Mouse (Mus musculus) liver, embryonic 11.5 days (tissue): ENCODE measurements at regions not wholly inside any gene's neighbourhood (a gene's known extent, or its start where the extent isn't known, plus 50 kb on each side); places are given as distances from the start of the nearest gene placed in this dataset.

Experiments
- ATAC-seq: fragments of 200-750 bp; cut with Nextera tagmentation; replicated peaks from 2 replicates; pipeline ENCODE4 v1.8.0; 2017; ENCODE audit warnings: moderate number of reproducible peaks, mild to moderate bottlenecking, moderate TSS enrichment, moderate library complexity; ENCODE audit not compliant: low FRiP score
- DNase-seq: peaks from one replicate; pipeline ENCODE4 v3.0.0-alpha.2; 2017; ENCODE audit warnings: low spot score
- H3K27ac ChIP-seq: fragments of 300-500 bp; sonication (generic); 2 replicates; pipeline ENCODE4 v1.5.1; 2014; ENCODE audit warnings: mild to moderate bottlenecking, low read depth, low read length, control low read depth
- H3K27me3 ChIP-seq: fragments of 300-500 bp; sonication (generic); replicated peaks from 2 replicates; pipeline ENCODE4 v1.6.1; 2014; ENCODE audit warnings: low read length, mixed read lengths; ENCODE audit not compliant: control insufficient read depth, insufficient read depth
- H3K36me3 ChIP-seq: fragments of 300-500 bp; sonication (generic); 2 replicates; pipeline ENCODE4 v1.6.1; 2014; ENCODE audit warnings: mild to moderate bottlenecking, low read length, moderate library complexity, mixed read lengths; ENCODE audit not compliant: control insufficient read depth, insufficient read depth
- H3K4me1 ChIP-seq: fragments of 300-500 bp; sonication (generic); replicated peaks from 2 replicates; pipeline ENCODE4 v1.6.1; 2014; ENCODE audit warnings: low read length, mixed read lengths; ENCODE audit not compliant: control insufficient read depth, insufficient read depth
- H3K4me2 ChIP-seq: fragments of 300-500 bp; sonication (generic); 2 replicates; pipeline ENCODE4 v1.6.1; 2014; ENCODE audit warnings: mild to moderate bottlenecking, control low read depth, moderate library complexity
- H3K4me3 ChIP-seq: fragments of 300-500 bp; sonication (generic); 2 replicates; pipeline ENCODE4 v1.5.1; 2014; ENCODE audit warnings: low read depth, low read length, control low read depth
- H3K9ac ChIP-seq: fragments of 300-500 bp; sonication (generic); 2 replicates; pipeline ENCODE4 v1.6.1; 2014; ENCODE audit warnings: low read depth, low read length, control low read depth
- H3K9me3 ChIP-seq: fragments of 300-500 bp; sonication (generic); 2 replicates; pipeline ENCODE4 v1.6.1; 2016; ENCODE audit warnings: low read length, inconsistent platforms, mixed read lengths; ENCODE audit not compliant: control insufficient read depth
- WGBS: fragments of 180-500 bp; shearing (Covaris S2); extraction: QIAGEN DNeasy Blood & Tissue Kit; methylation state at CpG from one replicate; pipeline ENCODE4 v1.1.7; 2014; 5-methylcytosine and 5-hydroxymethylcytosine counted together

DNA sequence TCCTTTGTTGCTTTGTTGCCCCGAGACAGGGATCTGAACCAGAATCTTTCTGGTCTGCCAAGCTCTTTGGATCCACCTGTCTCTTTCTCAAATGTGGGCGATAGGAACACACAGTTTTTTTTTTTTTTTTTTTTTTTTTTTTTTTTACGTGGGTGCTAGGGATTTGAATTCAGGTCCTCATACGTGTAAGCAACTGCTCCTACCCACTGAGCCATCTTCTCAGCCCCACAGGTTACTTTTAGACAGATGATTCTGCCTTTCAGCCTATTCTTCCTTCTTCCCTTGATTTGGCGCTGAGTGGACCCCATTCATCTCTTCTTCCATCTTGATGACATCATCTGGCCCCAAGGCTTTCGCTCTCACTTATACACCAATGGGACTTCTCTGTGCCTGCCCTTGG lies 80.5 kb upstream of the Got2 start:
- no peaks in the 10 kb centered on the region for H3K9me3 ChIP-seq
- H3K4me1 ChIP-seq: no peaks in the 10 kb centered on the region
- DNase-seq (no peak), ATAC-seq (no peak)
- H3K4me3 ChIP-seq: no peak overlapping the region
- H3K9ac ChIP-seq: no peak overlapping the region
- no peak overlapping the region for H3K4me2 ChIP-seq
- H3K27ac ChIP-seq: no peak overlapping the region
- no peaks in the 10 kb centered on the region for H3K27me3 ChIP-seq
- WGBS: 82% methylated on average over 6 of the region's 6 CpGs
- H3K36me3 ChIP-seq: no peaks in the 10 kb centered on the region

DNA sequence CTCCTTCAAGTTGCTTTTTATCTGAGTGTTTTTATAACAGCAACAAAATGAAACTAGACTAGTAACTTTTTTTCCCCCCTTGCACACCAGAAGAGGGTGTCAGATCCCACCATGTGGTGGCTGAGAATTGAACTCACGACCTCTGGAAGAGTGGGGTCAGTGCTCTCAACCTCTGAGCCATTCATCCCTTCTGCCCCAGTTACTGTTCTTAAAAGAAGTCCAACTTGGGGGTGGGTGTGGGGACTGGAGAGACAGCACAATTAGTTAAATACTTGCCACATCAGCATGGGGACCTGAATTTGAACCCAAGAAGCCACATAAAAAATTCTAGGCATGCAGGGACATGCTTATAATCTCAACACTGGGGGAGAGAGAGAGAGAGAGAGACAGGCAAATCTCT lies 78.1 kb upstream of the Got2 start:
- Histone ChIP-seq H3K9me3 (no peaks in the 10 kb centered on the region), H3K27ac (no peak overlapping the region), H3K27me3 (no peaks in the 10 kb centered on the region), H3K4me1 (no peaks in the 10 kb centered on the region), H3K36me3 (no peaks in the 10 kb centered on the region), H3K9ac (no peak overlapping the region), H3K4me3 (no peak overlapping the region), H3K4me2 (no peak overlapping the region)
- DNase-seq: no peak
- 50% methylated on average over 1 of the region's 1 CpGs for WGBS
- no peak for ATAC-seq

DNA sequence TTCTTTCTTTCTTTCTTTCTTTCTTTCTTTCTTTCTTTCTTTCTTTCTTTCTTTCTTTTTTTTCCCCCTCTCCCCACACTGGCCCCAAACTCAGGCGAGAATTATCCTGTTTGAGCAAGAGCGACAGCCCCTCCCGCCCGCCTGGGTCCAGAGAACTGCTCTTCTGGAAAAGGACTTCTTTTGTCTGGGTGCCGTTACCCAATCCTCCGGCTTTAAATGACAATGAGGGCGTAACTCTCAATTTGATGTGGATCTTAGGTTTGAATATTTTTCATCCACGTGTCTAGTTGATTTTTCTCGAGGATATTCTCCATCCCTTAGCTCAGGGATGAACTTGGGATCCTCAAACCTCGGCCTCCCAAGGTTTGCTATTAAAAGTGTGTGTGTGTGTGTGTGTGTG lies 63.9 kb upstream of the Got2 start:
- Histone ChIP-seq H3K36me3 (no peaks in the 10 kb centered on the region), H3K27me3 (no peaks in the 10 kb centered on the region), H3K27ac (no peak overlapping the region), H3K4me1 (no peaks in the 10 kb centered on the region), H3K9me3 (no peaks in the 10 kb centered on the region), H3K4me2 (no peak overlapping the region; the same call in 1 of the 2 replicates), H3K4me3 (no peak overlapping the region), H3K9ac (no peak overlapping the region)
- DNase-seq: no peak
- ATAC-seq: no peak
- 50% methylated on average over 10 of the region's 10 CpGs for WGBS

DNA sequence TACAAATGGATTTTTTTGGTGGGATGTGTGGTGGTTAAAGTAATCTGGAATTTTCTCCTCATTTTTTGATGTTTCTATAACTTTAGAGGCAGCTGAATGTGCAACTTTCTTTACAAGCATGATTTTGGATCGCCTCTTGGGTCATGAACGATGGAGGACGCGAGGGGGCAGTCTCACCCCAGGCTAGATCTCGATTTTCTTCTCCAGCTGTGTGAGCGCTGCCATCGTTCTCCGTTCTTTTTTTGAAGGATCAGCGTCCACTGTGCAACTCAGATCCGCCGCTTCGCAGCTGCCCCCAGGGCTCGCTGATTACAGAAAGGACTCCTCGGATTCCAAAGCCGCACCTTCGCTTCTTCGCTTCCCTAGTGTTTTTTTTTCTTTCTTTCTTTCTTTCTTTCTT lies 63.4 kb upstream of the Got2 start:
- WGBS: 6% methylated on average over 17 of the region's 17 CpGs
- no peak overlapping the region for H3K4me3 ChIP-seq
- DNase-seq (peak; percentile 58), ATAC-seq (0 out of 2 replicates have a peak, but pooled peaks have one; percentile 41)
- no peaks in the 10 kb centered on the region for H3K36me3 ChIP-seq
- H3K4me2 ChIP-seq: peak overlapping the region; percentile 24
- no peaks in the 10 kb centered on the region for H3K27me3 ChIP-seq
- H3K4me1 ChIP-seq: no peaks in the 10 kb centered on the region
- H3K9me3 ChIP-seq: no peaks in the 10 kb centered on the region
- H3K9ac ChIP-seq: no peak overlapping the region
- H3K27ac ChIP-seq: no peak overlapping the region
